Mouse (Mus musculus): ENCODE measurements at regions not wholly inside any gene's neighbourhood (a gene's known extent, or its start where the extent isn't known, plus 50 kb on each side); places are given as distances from the start of the nearest gene placed in this dataset.

DNA sequence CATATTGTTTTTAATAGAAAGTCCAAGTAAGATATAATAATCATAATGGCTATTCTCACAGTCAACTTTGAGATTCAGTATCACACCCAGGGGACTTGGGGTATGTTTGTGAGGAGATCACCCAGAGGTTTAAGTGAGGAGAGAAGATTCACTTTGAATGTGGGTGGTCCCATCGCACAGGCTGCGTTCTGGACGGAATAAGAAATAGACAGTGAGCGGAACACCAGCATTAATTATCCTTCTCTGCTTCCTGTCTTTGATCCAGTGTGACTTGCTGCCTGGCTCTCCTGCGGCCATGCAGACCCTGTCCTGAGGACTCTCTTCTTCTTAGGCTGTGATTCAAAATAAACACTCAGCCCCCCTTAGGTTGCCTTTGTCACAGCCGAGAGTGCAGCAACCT, 60.6 kb upstream of the Kras start:
- no peak for ATAC-seq (replicated peaks; ENCODE audit: insufficient number of reproducible peaks, insufficient read depth, low FRiP score, low read depth)
- WGBS: 59% methylated on average over 6 of the region's 6 CpGs

DNA sequence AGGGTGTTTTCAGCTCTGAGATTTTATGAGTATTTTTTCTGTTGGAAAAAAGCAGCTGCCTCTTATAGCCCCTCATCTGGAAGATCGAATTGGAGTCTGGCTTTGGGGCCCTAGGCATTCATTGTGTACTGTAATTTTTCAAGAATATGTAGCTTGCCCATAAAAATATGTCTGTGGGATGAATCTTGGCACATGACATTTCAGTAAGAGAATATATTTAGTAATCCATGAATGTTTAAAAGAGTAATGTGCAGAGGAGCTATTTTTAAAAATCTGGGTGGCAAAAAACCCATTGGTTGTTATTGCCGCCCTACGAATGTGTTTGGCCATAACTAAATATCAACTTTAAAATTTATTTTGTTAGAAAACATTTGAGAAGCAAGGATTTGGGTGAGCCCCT, 59.0 kb upstream of the Kras start:
- Histone ChIP-seq H3K9me3 (replicated peaks) (no peaks in the 10 kb centered on the region), H3K9ac (no peak overlapping the region), H3K27ac (no peak overlapping the region), H3K4me3 (no peak overlapping the region), H3K27me3 (peaks cover 43% of the 10 kb centered on the region), H3K4me1 (replicated peaks) (peaks cover 9% of the 10 kb centered on the region), H3K4me2 (no peak overlapping the region), H3K36me3 (no peaks in the 10 kb centered on the region)
- no peak for ATAC-seq (replicated peaks; ENCODE audit: insufficient number of reproducible peaks, insufficient read depth, low FRiP score, low read depth)
- 90% methylated on average over 3 of the region's 3 CpGs for WGBS

More for the DNA sequence above, 60.6 kb upstream of the Kras start:
- Histone ChIP-seq H3K9ac (no peak overlapping the region), H3K4me1 (replicated peaks) (0 out of 2 replicates have a peak, but pooled peaks cover 6% of the 10 kb centered on the region), H3K4me3 (no peak overlapping the region), H3K36me3 (no peaks in the 10 kb centered on the region), H3K4me2 (no peak overlapping the region), H3K9me3 (replicated peaks) (no peaks in the 10 kb centered on the region), H3K27ac (no peak overlapping the region), H3K27me3 (peaks cover 40% of the 10 kb centered on the region)

DNA sequence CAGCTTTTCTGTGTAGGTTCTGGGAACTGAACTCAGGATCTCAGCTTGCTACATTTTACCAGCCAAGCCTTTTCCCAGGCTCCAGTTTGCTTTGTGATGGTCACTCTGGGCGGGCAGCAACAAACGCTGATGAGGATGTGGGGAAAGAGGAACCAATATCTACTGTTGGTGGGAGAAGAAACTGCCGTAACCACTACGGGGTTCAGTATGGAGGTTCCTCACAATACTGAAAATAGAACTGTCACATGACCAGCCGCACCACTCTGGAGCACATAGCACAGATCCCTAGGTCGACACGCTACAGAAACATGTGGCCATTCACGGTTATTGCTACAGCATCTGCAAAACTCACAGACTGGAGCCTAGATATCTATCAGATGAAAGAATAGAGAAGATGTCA, 57.2 kb upstream of the Kras start:
- Histone ChIP-seq H3K27me3 (peaks cover 52% of the 10 kb centered on the region), H3K27ac (no peak overlapping the region), H3K4me2 (no peak overlapping the region), H3K9ac (no peak overlapping the region), H3K4me3 (no peak overlapping the region), H3K36me3 (no peaks in the 10 kb centered on the region), H3K4me1 (replicated peaks) (peaks cover 22% of the 10 kb centered on the region), H3K9me3 (replicated peaks) (no peaks in the 10 kb centered on the region)
- WGBS: 84% methylated on average over 8 of the region's 8 CpGs
- no peak for ATAC-seq (replicated peaks; ENCODE audit: insufficient number of reproducible peaks, insufficient read depth, low FRiP score, low read depth)

DNA sequence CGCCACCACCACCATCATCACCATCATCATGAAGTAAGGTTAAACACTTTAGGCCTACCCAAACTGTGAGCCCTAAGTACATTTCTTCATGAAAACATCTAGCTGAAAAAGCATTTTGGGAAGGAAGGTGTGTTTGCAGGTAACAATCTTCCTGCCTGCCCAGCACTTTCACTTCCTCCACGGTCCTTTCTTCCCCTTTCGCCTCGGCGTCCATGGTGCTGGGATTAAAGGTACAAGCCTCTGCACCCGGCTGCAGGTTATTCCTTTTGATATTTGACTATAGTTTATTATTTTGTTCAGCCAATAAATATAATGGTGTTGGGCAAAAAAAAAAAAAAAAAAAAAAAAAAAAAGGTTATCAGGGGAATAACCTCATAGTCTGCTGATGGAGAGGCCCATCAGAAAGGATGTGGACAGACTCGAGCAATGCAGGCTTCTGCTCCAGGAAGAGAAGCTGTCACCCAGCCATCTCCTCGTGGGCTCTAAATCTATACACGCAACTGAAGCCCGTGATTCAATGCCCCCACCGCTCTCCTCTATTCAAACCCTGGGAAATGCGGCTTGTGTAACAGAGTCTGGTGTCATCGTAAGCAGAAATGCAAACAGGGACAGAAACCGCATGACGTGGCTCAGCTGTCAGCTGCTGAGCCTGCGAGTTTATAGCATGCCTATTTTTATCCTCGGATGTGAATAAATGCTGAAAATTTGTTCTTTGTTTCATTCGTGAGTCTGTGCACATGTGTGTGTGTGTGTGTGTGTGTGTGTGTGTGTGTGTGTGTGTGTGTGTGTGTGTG, 56.5 kb upstream of the Kras start:
- 60% methylated on average over 18 of the region's 18 CpGs for WGBS
- no peak overlapping the region for H3K4me3 ChIP-seq
- H3K27ac ChIP-seq: no peak overlapping the region
- H3K27me3 ChIP-seq: peaks cover 55% of the 10 kb centered on the region
- H3K4me2 ChIP-seq: no peak overlapping the region
- no peak for ATAC-seq (replicated peaks; ENCODE audit: insufficient number of reproducible peaks, insufficient read depth, low FRiP score, low read depth)
- peaks cover 19% of the 10 kb centered on the region for H3K4me1 ChIP-seq (replicated peaks)
- H3K9me3 ChIP-seq (replicated peaks): no peaks in the 10 kb centered on the region
- no peaks in the 10 kb centered on the region for H3K36me3 ChIP-seq
- no peak overlapping the region for H3K9ac ChIP-seq

DNA sequence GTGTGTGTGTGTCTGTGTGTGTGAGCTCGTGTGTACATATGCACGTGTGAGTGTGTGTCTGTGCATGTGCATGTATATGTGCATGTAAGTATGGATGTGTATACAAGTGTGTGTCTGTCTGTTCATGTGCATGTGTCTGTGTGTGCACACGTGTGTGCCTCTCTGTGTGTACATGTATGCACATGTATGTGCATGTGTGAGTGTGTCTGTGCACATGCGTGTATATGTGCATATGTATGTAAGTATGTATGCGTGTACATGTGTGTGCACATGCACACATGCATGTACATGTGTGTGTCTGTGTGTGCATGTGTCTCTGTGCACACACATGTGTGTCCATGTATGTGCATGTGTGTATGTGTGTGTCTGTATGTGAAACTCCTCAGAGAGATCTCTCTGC, 55.6 kb upstream of the Kras start:
- Histone ChIP-seq H3K4me2 (no peak overlapping the region), H3K4me1 (replicated peaks) (peaks cover 19% of the 10 kb centered on the region), H3K27me3 (peaks cover 61% of the 10 kb centered on the region), H3K36me3 (no peaks in the 10 kb centered on the region), H3K27ac (no peak overlapping the region), H3K9ac (no peak overlapping the region), H3K4me3 (no peak overlapping the region), H3K9me3 (replicated peaks) (no peaks in the 10 kb centered on the region)
- WGBS: 93% methylated on average over 5 of the region's 5 CpGs
- ATAC-seq (replicated peaks; ENCODE audit: insufficient number of reproducible peaks, insufficient read depth, low FRiP score, low read depth): no peak

DNA sequence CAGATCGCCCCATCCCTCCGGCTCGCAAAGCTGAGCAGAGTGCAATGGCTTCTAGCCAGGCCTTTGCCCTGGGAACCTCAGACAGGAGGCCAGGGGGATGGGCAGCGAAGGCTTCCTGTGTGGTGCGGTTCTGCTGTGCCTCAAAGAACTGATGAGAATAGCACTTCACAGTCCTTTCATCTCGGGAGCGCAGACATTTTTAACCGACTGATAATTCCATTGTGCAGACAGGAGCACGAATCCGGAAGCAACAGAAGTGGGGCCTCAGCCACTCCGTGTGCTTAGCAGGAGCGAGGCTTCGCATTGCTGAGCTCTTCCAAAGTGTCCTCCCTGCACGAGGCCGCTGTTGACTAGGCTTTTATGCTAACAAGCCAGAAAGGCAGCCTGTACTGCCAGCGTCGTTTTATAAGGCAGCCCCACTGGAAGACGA, 53.6 kb upstream of the Kras start:
- ATAC-seq (replicated peaks; ENCODE audit: insufficient number of reproducible peaks, insufficient read depth, low FRiP score, low read depth): peak; percentile 86
- 2% methylated on average over 18 of the region's 18 CpGs for whole genome bisulfite sequencing
- H3K4me1 ChIP-seq (replicated peaks): peaks cover 19% of the 10 kb centered on the region
- H3K9me3 ChIP-seq (replicated peaks): no peaks in the 10 kb centered on the region
- no peak overlapping the region for H3K9ac ChIP-seq
- no peaks in the 10 kb centered on the region for H3K36me3 ChIP-seq
- H3K27me3 ChIP-seq: peaks cover 72% of the 10 kb centered on the region
- peak overlapping the region; percentile 60 for H3K27ac ChIP-seq
- H3K4me3 ChIP-seq: peak overlapping the region; percentile 37
- peak overlapping the region; percentile 58 for H3K4me2 ChIP-seq

DNA sequence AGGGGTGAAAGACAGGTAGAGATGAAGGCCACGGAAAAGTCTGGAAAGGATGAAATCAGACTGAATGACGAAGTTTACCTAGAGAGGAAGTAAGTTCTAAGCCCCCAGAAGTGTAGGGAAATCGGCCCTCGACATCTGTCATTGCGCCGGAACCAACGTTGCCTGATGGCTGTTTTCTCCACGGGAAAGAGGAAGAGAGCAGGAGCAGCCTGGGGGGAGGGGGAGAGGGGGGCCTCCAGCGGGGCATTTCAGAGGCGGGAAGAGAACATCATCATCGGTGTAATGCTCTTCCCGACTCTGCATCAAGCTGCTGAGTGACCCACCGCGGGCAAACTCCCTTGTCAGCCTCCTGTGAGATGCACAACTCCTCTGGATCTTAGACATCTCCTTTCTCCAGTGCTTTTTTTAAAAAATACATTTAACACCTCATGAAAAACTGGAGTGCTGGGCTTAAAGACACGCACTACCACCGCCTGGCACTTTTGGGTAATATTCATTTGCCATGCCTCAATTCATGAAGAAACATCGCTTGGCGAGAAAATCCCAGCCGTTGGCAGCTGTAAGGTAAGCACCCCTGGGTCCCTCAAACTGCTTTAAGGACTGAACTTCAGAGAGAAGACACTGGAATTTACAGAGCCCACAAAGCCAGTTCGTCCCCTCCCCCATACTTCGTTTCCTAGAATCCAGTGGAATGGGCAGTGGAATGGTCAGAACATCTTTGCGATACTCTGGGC, 53.0 kb upstream of the Kras start:
- Histone ChIP-seq H3K4me1 (replicated peaks) (peaks cover 19% of the 10 kb centered on the region), H3K4me3 (peak overlapping the region; percentile 37), H3K27ac (peak overlapping the region; percentile 60), H3K9me3 (replicated peaks) (no peaks in the 10 kb centered on the region), H3K4me2 (peak overlapping the region; percentile 58), H3K27me3 (peaks cover 69% of the 10 kb centered on the region), H3K9ac (no peak overlapping the region), H3K36me3 (no peaks in the 10 kb centered on the region)
- whole genome bisulfite sequencing: 38% methylated on average over 22 of the region's 22 CpGs
- ATAC-seq (replicated peaks; ENCODE audit: insufficient number of reproducible peaks, insufficient read depth, low FRiP score, low read depth): no peak

DNA sequence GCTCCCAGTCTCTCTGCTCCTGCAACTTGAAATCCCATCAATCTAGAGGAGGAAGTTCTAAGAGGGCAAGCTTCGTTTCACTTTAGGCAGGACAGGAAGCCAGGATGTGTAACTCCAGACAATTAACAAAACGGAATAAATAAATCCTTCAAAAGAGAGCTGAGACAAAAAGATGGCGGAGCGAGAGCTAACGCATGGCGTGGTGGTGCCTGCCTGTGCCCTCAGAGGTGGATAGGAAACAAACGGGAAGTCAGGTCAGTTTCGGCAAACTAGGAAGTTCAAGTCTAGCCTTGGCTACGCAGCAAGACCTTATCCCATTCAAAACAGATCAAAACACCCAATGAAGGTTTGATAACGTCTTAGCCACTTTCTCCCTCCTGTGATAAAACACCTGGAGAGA, 52.1 kb upstream of the Kras start:
- ATAC-seq (replicated peaks; ENCODE audit: insufficient number of reproducible peaks, insufficient read depth, low FRiP score, low read depth): no peak
- H3K36me3 ChIP-seq: no peaks in the 10 kb centered on the region
- whole genome bisulfite sequencing: 86% methylated on average over 10 of the region's 10 CpGs
- no peak overlapping the region for H3K9ac ChIP-seq
- peaks cover 68% of the 10 kb centered on the region for H3K27me3 ChIP-seq
- H3K4me1 ChIP-seq (replicated peaks): peaks cover 17% of the 10 kb centered on the region
- H3K4me3 ChIP-seq: no peak overlapping the region
- no peak overlapping the region for H3K27ac ChIP-seq
- no peak overlapping the region for H3K4me2 ChIP-seq
- no peaks in the 10 kb centered on the region for H3K9me3 ChIP-seq (replicated peaks)

DNA sequence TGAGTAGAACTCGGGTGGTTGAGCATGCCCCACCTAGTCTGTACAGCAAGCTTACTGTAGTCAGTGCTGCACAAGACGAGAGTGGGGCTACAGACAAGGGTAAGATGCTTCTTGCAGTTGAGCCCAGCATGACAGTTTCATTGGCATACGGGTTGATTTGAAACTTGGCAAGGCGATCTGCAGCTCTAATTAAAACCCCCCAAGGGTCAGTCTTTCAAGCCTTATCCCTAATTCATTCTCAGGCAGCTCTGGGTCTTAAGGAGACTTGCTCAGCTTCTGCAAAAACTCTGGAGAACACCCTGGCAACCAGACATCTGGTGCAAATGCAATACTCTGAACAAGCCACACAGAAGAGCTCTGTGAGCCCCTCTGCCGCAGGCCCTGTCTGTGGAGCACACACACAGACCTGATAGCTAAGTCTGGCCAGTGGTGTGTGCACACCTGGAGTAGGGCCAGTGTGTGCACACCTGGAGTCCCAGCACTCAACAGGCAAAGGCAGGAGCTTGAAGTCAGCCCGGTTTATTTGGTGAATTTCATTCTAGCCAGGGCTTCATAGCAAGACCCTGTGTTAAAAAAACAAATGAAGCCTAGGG, 50.3 kb upstream of the Kras start:
- no peaks in the 10 kb centered on the region for H3K36me3 ChIP-seq
- no peak overlapping the region for H3K4me2 ChIP-seq
- WGBS: 48% methylated on average over 6 of the region's 6 CpGs
- no peak overlapping the region for H3K4me3 ChIP-seq
- no peak overlapping the region for H3K9ac ChIP-seq
- ATAC-seq (replicated peaks; ENCODE audit: insufficient number of reproducible peaks, insufficient read depth, low FRiP score, low read depth): no peak
- H3K27ac ChIP-seq: no peak overlapping the region
- peaks cover 76% of the 10 kb centered on the region for H3K27me3 ChIP-seq
- peaks cover 16% of the 10 kb centered on the region for H3K4me1 ChIP-seq (replicated peaks)
- H3K9me3 ChIP-seq (replicated peaks): no peaks in the 10 kb centered on the region
